Mouse (Mus musculus): ENCODE results near the gene Rnf6. TPM values are rescaled to one million over a fixed set of nuclear protein-coding genes. Genes with fewer than 3 reads are reported as not detected.

Rnf6 gene
- polyA plus RNA-seq, 1 experiment from 2014 or later = 30.8 TPM

DNA sequence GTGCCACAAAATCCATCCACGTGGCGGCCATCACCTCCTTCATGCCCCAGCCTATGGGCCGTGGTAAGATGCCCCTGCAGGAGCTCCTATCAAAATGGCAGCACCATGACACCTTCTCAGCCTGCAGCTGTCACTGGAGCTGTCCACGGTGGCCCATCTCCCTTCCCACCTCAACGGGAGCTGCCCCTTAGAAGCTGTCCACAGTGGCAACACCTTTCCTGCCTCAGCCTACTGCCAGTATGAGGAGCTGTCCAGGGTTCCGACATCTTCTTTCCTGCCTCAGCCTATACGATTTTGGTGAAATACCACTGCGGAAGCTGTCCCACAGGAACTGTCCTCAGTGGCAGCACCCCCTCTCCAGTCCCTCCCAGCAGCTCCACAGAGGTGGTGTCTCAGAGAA, 6.1 kb upstream of the Rnf6 start:
- H3K9me3 ChIP-seq = no peaks in the 10 kb centered on the region
- H3K27me3 ChIP-seq = no peaks in the 10 kb centered on the region
- 88% methylated on average over 8 of the region's 8 CpGs for WGBS
- H3K4me2 ChIP-seq = no peak overlapping the region
- H3K27ac ChIP-seq (replicated peaks) = no peak overlapping the region
- peaks cover 6% of the 10 kb centered on the region for H3K4me1 ChIP-seq (replicated peaks)
- no peak for ATAC-seq (ENCODE audit: low FRiP score, low read depth)
- H3K36me3 ChIP-seq = no peaks in the 10 kb centered on the region
- no peak overlapping the region for H3K9ac ChIP-seq
- H3K4me3 ChIP-seq = no peak overlapping the region

GRCm38 (mm10) chr5:146223786-146224185, 2.4 kb upstream of the Rnf6 start:
- Histone ChIP-seq H3K27me3 (no peaks in the 10 kb centered on the region), H3K27ac (replicated peaks) (no peak overlapping the region), H3K36me3 (peaks cover 6% of the 10 kb centered on the region; the same call in 1 of the 2 replicates), H3K9ac (no peak overlapping the region), H3K4me1 (replicated peaks) (peaks cover 21% of the 10 kb centered on the region), H3K9me3 (no peaks in the 10 kb centered on the region), H3K4me3 (no peak overlapping the region), H3K4me2 (no peak overlapping the region)
- ATAC-seq (ENCODE audit: low FRiP score, low read depth) = no peak
- 82% methylated on average over 5 of the region's 5 CpGs for WGBS

- 27% methylated on average over 6 of the region's 6 CpGs for WGBS
- H3K9me3 ChIP-seq = no peaks in the 10 kb centered on the region
- H3K4me2 ChIP-seq = peak overlapping the region; percentile 68
- H3K27ac ChIP-seq (replicated peaks) = peak overlapping the region; percentile 98
- H3K4me1 ChIP-seq (replicated peaks) = peaks cover 21% of the 10 kb centered on the region
- peak overlapping the region; percentile 80 for H3K9ac ChIP-seq
- ATAC-seq (ENCODE audit: low FRiP score, low read depth) = no peak
- peaks cover 22% of the 10 kb centered on the region for H3K36me3 ChIP-seq
- peak overlapping the region; percentile 74 for H3K4me3 ChIP-seq
- no peaks in the 10 kb centered on the region for H3K27me3 ChIP-seq
These were observed 367 bp upstream of the Rnf6 start for GRCm38 (mm10) chr5:146221722-146222121.

GRCm38 (mm10) chr5:146220501-146220878, 865 bp downstream of the Rnf6 start:
- Histone ChIP-seq H3K36me3 (peaks cover 35% of the 10 kb centered on the region), H3K27me3 (no peaks in the 10 kb centered on the region), H3K4me3 (peak overlapping the region; percentile 74), H3K9me3 (no peaks in the 10 kb centered on the region), H3K4me2 (peak overlapping the region; percentile 68), H3K27ac (replicated peaks) (peak overlapping the region; percentile 98), H3K9ac (peak overlapping the region; percentile 80), H3K4me1 (replicated peaks) (peaks cover 21% of the 10 kb centered on the region)
- WGBS = 9% methylated on average over 13 of the region's 13 CpGs
- peak; percentile 59 for ATAC-seq (ENCODE audit: low FRiP score, low read depth)

GRCm38 (mm10) chr5:146205537-146205936, 15.8 kb downstream of the Rnf6 start:
- Histone ChIP-seq H3K4me3 (no peak overlapping the region), H3K9me3 (no peaks in the 10 kb centered on the region), H3K4me2 (no peak overlapping the region), H3K27ac (replicated peaks) (no peak overlapping the region), H3K9ac (no peak overlapping the region), H3K4me1 (replicated peaks) (no peaks in the 10 kb centered on the region), H3K27me3 (no peaks in the 10 kb centered on the region), H3K36me3 (peaks cover 89% of the 10 kb centered on the region)
- 91% methylated on average over 5 of the region's 5 CpGs for WGBS
- ATAC-seq (ENCODE audit: low FRiP score, low read depth) = no peak

GRCm38 (mm10) chr5:146203921-146204320, 17.4 kb downstream of the Rnf6 start:
- 89% methylated on average over 2 of the region's 2 CpGs for WGBS
- Histone ChIP-seq H3K27me3 (no peaks in the 10 kb centered on the region), H3K9me3 (no peaks in the 10 kb centered on the region), H3K4me2 (no peak overlapping the region), H3K36me3 (peaks cover 77% of the 10 kb centered on the region), H3K27ac (replicated peaks) (no peak overlapping the region), H3K4me3 (no peak overlapping the region), H3K4me1 (replicated peaks) (no peaks in the 10 kb centered on the region), H3K9ac (no peak overlapping the region)
- ATAC-seq (ENCODE audit: low FRiP score, low read depth) = no peak

DNA sequence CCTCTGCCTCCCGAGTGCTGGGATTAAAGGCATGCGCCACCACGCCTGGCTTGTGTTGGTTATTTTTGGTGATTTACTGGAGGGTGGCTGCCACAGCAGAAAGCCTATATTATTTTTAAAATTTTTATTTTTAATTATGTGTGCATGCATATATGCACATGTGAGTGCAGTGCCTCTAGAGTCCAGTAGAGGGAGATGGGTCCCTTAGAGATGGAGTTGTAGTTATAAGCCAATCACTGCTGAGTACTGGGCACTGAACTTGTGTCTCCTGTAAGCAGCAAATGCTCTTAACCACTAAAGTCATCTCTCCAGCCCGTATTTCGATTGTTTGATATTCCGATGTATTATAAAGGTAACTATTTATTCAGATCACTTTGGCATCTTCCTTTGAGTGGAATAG, 20.8 kb downstream of the Rnf6 start:
- WGBS = 98% methylated on average over 6 of the region's 6 CpGs
- Histone ChIP-seq H3K4me2 (no peak overlapping the region), H3K9ac (no peak overlapping the region), H3K27me3 (no peaks in the 10 kb centered on the region), H3K4me3 (no peak overlapping the region), H3K27ac (replicated peaks) (no peak overlapping the region), H3K36me3 (peaks cover 47% of the 10 kb centered on the region), H3K4me1 (replicated peaks) (no peaks in the 10 kb centered on the region), H3K9me3 (no peaks in the 10 kb centered on the region)
- ATAC-seq (ENCODE audit: low FRiP score, low read depth) = no peak

GRCm38 (mm10) chr5:146199540-146199939, 21.8 kb downstream of the Rnf6 start:
- Histone ChIP-seq H3K4me2 (no peak overlapping the region), H3K27me3 (no peaks in the 10 kb centered on the region), H3K4me1 (replicated peaks) (no peaks in the 10 kb centered on the region), H3K9me3 (no peaks in the 10 kb centered on the region), H3K36me3 (peaks cover 36% of the 10 kb centered on the region), H3K9ac (no peak overlapping the region), H3K4me3 (no peak overlapping the region), H3K27ac (replicated peaks) (no peak overlapping the region)
- WGBS = 80% methylated on average over 2 of the region's 2 CpGs
- no peak for ATAC-seq (ENCODE audit: low FRiP score, low read depth)

GRCm38 (mm10) chr5:146199073-146199472, 22.3 kb downstream of the Rnf6 start:
- Histone ChIP-seq H3K4me2 (no peak overlapping the region), H3K4me1 (replicated peaks) (no peaks in the 10 kb centered on the region), H3K27me3 (no peaks in the 10 kb centered on the region), H3K9ac (no peak overlapping the region), H3K27ac (replicated peaks) (no peak overlapping the region), H3K36me3 (peaks cover 32% of the 10 kb centered on the region), H3K9me3 (no peaks in the 10 kb centered on the region), H3K4me3 (no peak overlapping the region)
- ATAC-seq (ENCODE audit: low FRiP score, low read depth) = no peak

DNA sequence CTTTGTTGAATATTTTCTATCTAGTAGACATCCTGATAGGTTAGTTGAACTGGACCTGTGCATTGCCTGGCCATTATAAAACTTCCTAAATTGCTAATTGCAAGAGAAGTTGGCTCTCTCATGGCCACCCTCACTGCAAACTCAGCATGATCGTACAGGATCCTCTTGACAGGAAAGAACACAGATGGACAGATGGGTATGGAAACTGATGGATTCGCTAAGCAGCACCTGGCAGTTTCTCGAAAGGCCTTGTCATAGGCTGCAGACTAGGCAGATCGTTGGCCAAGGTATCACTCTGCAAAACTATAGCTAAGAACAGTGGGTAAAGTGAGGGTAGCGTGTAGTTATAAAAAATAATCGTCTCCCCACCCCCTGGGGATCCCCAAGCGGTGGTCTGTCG, 28.0 kb downstream of the Rnf6 start:
- Histone ChIP-seq H3K4me2 (no peak overlapping the region), H3K4me1 (replicated peaks) (no peaks in the 10 kb centered on the region), H3K27ac (replicated peaks) (no peak overlapping the region), H3K36me3 (peaks cover 3% of the 10 kb centered on the region; the same call in 1 of the 2 replicates), H3K9ac (no peak overlapping the region), H3K27me3 (no peaks in the 10 kb centered on the region), H3K9me3 (no peaks in the 10 kb centered on the region), H3K4me3 (no peak overlapping the region)
- WGBS = 86% methylated on average over 8 of the region's 8 CpGs
- ATAC-seq (ENCODE audit: low FRiP score, low read depth) = no peak

DNA sequence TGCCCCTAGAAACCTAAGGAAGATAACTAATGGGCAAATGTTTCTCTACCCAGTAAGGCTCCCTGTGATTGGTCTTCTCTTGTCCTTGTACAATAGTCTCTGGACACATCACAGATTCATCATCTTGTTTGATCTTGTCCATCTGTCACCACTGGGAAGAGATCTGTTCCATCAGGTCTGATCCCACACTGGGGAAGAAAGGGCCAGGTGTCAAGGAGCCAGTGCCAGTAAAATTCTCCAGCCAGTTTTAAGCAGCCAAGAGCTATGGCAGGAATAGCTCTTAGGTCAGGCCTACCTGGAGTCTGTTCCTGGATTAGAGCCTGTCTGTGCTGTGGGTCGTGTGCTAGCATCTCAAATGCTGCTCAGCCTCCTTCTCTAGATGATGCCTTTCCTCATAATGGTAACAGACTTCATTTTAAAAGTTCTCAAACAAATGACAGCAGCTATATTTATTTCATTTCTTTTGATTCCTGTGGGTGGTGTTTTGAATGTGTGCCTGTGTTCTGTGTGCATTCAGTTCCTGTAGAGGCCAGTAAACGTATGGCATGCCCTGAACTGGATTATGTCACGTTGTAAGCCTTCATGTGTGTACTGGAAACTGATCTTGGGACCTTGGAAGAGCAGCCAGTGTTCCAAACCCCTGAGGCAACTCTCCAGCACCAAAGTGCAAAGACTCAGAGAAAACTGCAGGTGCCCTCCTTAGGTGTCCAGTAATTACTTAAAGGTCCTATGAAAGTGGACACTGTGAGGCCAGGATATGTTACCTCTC, 30.7 kb downstream of the Rnf6 start:
- no peak for ATAC-seq (ENCODE audit: low FRiP score, low read depth)
- no peaks in the 10 kb centered on the region for H3K4me1 ChIP-seq (replicated peaks)
- H3K4me3 ChIP-seq = no peak overlapping the region
- no peak overlapping the region for H3K4me2 ChIP-seq
- no peaks in the 10 kb centered on the region for H3K27me3 ChIP-seq
- 64% methylated on average over 3 of the region's 3 CpGs for WGBS
- H3K9ac ChIP-seq = no peak overlapping the region
- no peaks in the 10 kb centered on the region for H3K36me3 ChIP-seq
- H3K9me3 ChIP-seq = no peaks in the 10 kb centered on the region
- no peak overlapping the region for H3K27ac ChIP-seq (replicated peaks)

GRCm38 (mm10) chr5:146190093-146190492, 31.3 kb downstream of the Rnf6 start:
- Histone ChIP-seq H3K4me3 (no peak overlapping the region), H3K4me2 (no peak overlapping the region), H3K36me3 (no peaks in the 10 kb centered on the region), H3K27me3 (no peaks in the 10 kb centered on the region), H3K27ac (replicated peaks) (no peak overlapping the region), H3K9me3 (no peaks in the 10 kb centered on the region), H3K4me1 (replicated peaks) (no peaks in the 10 kb centered on the region), H3K9ac (no peak overlapping the region)
- WGBS = 72% methylated on average over 4 of the region's 4 CpGs
- no peak for ATAC-seq (ENCODE audit: low FRiP score, low read depth)

GRCm38 (mm10) chr5:146188712-146189111, 32.6 kb downstream of the Rnf6 start:
- H3K9me3 ChIP-seq = no peaks in the 10 kb centered on the region
- no peak for ATAC-seq (ENCODE audit: low FRiP score, low read depth)
- H3K36me3 ChIP-seq = no peaks in the 10 kb centered on the region
- no peak overlapping the region for H3K4me3 ChIP-seq
- H3K9ac ChIP-seq = no peak overlapping the region
- 77% methylated on average over 7 of the region's 7 CpGs for WGBS
- H3K27me3 ChIP-seq = no peaks in the 10 kb centered on the region
- H3K4me1 ChIP-seq (replicated peaks) = no peaks in the 10 kb centered on the region
- H3K4me2 ChIP-seq = no peak overlapping the region
- H3K27ac ChIP-seq (replicated peaks) = no peak overlapping the region

Data from hindbrain, embryonic 15.5 days (tissue).